8 mouse cellular contexts compared by ENCODE assay signal in the genomic region with DNA sequence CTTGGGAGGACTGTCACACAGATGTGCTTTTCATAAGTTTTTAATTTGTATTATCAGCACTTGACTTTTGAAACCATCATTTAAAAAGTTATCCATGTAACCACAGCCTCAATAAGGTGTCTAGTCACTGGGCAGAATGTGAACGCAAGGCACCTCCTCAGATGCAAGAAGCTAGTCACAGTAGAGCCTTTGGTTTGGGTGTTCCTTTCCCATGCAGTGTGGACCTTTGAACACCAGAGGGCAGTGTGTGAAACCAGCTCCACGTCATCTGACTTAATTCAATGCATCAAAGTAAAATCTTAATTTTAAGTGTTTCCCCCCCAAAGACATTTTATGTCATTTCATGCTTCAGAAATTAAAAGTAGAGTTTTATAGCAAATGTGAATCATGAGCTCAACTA.
A peak's percentile ranks its signal among the peaks of the same experiment; 100 is the strongest.
DNase-seq lines count a peak whose midpoint lies in the region; ATAC-seq and TF ChIP-seq lines count a peak whose summit lies in the region.
"Had no signal": no experiment of that assay in that cellular context is flagged by ENCODE, and none has a peak within 500 bp of the region (broad histone marks: within the 10 kb centered on the region; RNA-seq: fewer than 3 reads in every experiment).

No protein-coding gene starts in this region.

- TF ChIP-seq CTCF in G1E (IDR thresholded peaks at IDR 0.05; ENCODE audit: low read depth, low read length): peak; percentile 93
- peak; percentile 97 for TF ChIP-seq CTCF in left cerebral cortex, adult 2 months (IDR thresholded peaks at IDR 0.05)

- intact Hi-C loops in heart, postnatal 25 days (cut with DNase I): loop anchor here (2.0 to 5.0 kb wide), 3 partner anchors 300 to 453 kb away; no protein-coding TSS in a partner anchor
- intact Hi-C loops in left cerebral cortex, adult 2 months (cut with DNase I): loop anchor here (5.0 kb wide), 1 partner anchor 443 kb away; no protein-coding TSS in a partner anchor

- WGBS in embryonic facial prominence, embryonic 11.5 days: 26% methylated on average over 2 of the region's 2 CpGs
- WGBS in midbrain, embryonic 13.5 days: 24% methylated on average over 2 of the region's 2 CpGs

- peak; percentile 49; the same call in 1 of the 2 replicates for ATAC-seq in G1E (ENCODE audit: extremely low read depth, insufficient number of reproducible peaks, low FRiP score, poor library complexity, severe bottlenecking)
- no peak for ATAC-seq in embryonic facial prominence, embryonic 11.5 days (replicated peaks; ENCODE audit: insufficient number of reproducible peaks, low FRiP score, low TSS enrichment, low read depth)
- ATAC-seq in midbrain, embryonic 13.5 days: peak; percentile 50

- no peak overlapping the region for H3K4me3 ChIP-seq in G1E (ENCODE audit: low read depth, low read length)
- H3K4me3 ChIP-seq in embryonic facial prominence, embryonic 11.5 days (ENCODE audit: low read depth, low read length): no peak overlapping the region
- no peak overlapping the region for H3K4me3 ChIP-seq in left cerebral cortex, adult 2 months
- H3K4me3 ChIP-seq in midbrain, embryonic 13.5 days (replicated peaks): no peak overlapping the region

- no peaks in the 10 kb centered on the region for H3K4me1 ChIP-seq in G1E (ENCODE audit: insufficient read depth, low read depth, low read length)
- H3K4me1 ChIP-seq in embryonic facial prominence, embryonic 11.5 days (ENCODE audit: control insufficient read depth, insufficient read depth, low read length): no peaks in the 10 kb centered on the region
- peaks cover 11% of the 10 kb centered on the region for H3K4me1 ChIP-seq in midbrain, embryonic 13.5 days (replicated peaks)

- peak; percentile 34 for DNase-seq in G1E (ENCODE audit: low spot score)
- DNase-seq in adrenal gland, postnatal 36 days: peak; percentile 71 to 75
- peak; percentile 81 for DNase-seq in embryonic facial prominence, embryonic 11.5 days (ENCODE audit: low spot score)
- peak; percentile 4 for DNase-seq in heart, postnatal 25 days (ENCODE audit: low spot score)
- peak; percentile 74 to 85 for DNase-seq in left cerebral cortex, adult 2 months (ENCODE audit: extremely low spot score in 1 of 2, low spot score in 2 of 2)
- peak; percentile 31 to 74 for DNase-seq in spleen, adult 18-20 months

- no peaks in the 10 kb centered on the region for H3K9me3 ChIP-seq in G1E (replicated peaks)
- no peaks in the 10 kb centered on the region for H3K9me3 ChIP-seq in embryonic facial prominence, embryonic 11.5 days (replicated peaks; ENCODE audit: control insufficient read depth, low read length)
- H3K9me3 ChIP-seq in midbrain, embryonic 13.5 days: no peaks in the 10 kb centered on the region

- no peaks in the 10 kb centered on the region for H3K27me3 ChIP-seq in G1E (ENCODE audit: insufficient read depth, low read length)
- no peaks in the 10 kb centered on the region for H3K27me3 ChIP-seq in embryonic facial prominence, embryonic 11.5 days (ENCODE audit: control insufficient read depth, insufficient read depth, low read length)
- no peaks in the 10 kb centered on the region for H3K27me3 ChIP-seq in midbrain, embryonic 13.5 days

- no peak overlapping the region for H3K27ac ChIP-seq in embryonic facial prominence, embryonic 11.5 days (replicated peaks; ENCODE audit: low read depth, low read length)
- no peak overlapping the region for H3K27ac ChIP-seq in left cerebral cortex, adult 2 months
- H3K27ac ChIP-seq in midbrain, embryonic 13.5 days: no peak overlapping the region
- H3K27ac ChIP-seq: macrophage had no signal

- no peak overlapping the region for H3K9ac ChIP-seq in embryonic facial prominence, embryonic 11.5 days (replicated peaks; ENCODE audit: low read length)
- H3K9ac ChIP-seq in midbrain, embryonic 13.5 days (replicated peaks): no peak overlapping the region

- no peak overlapping the region for H3K4me2 ChIP-seq in embryonic facial prominence, embryonic 11.5 days (ENCODE audit: low read depth, low read length)
- no peak overlapping the region for H3K4me2 ChIP-seq in midbrain, embryonic 13.5 days (replicated peaks)

- H3K36me3 ChIP-seq in G1E (replicated peaks): no peaks in the 10 kb centered on the region
- no peaks in the 10 kb centered on the region for H3K36me3 ChIP-seq in embryonic facial prominence, embryonic 11.5 days (replicated peaks; ENCODE audit: control insufficient read depth, insufficient read depth, low read depth, low read length)
- no peaks in the 10 kb centered on the region for H3K36me3 ChIP-seq in midbrain, embryonic 13.5 days

Comparison
In these comparisons a context has a peak if more than half of its experiments do, and no peak if none do; other contexts are left out.
1. DNase-seq: peak in every context shown above with its lines; median percentile 81 in embryonic facial prominence, embryonic 11.5 days; 80 in left cerebral cortex, adult 2 months; 73 in adrenal gland, postnatal 36 days; 52 in spleen, adult 18-20 months; 34 in G1E; 4 in heart, postnatal 25 days.